Mouse (Mus musculus) CH12.LX (cell line): ENCODE measurements at regions not wholly inside any gene's neighbourhood (a gene's known extent, or its start where the extent isn't known, plus 50 kb on each side); places are given as distances from the start of the nearest gene placed in this dataset.

ENCODE experiments used
- DNase-seq: peaks from one replicate; pipeline ENCODE4 v3.0.0-alpha.2; 2013; ENCODE audit errors: extremely low read depth
- H3K27ac ChIP-seq: 2 replicates; pipeline ENCODE4 v1.5.1; 2012; ENCODE audit warnings: low read depth, mild to moderate bottlenecking, control low read depth, moderate library complexity; ENCODE audit not compliant: insufficient read depth
- H3K27me3 ChIP-seq: replicated peaks from 2 replicates; pipeline ENCODE3; 2012; ENCODE audit warnings: inconsistent platforms
- H3K36me3 ChIP-seq, 2 experiments: replicated peaks in 1 of 2; 2 replicates each; pipeline versions ENCODE3 to v1.6.1; 2012; ENCODE audit warnings: inconsistent platforms in 1 of 2, low read length in 1 of 2, mild to moderate bottlenecking in 1 of 2, mixed read lengths in 1 of 2, moderate library complexity in 1 of 2; ENCODE audit not compliant: control insufficient read depth in 1 of 2, insufficient read depth in 1 of 2
- H3K4me1 ChIP-seq, 2 experiments: 2 replicates each; pipeline ENCODE4 v1.6.1; 2012; ENCODE audit warnings: inconsistent platforms in 1 of 2, moderate library complexity in 1 of 2; ENCODE audit not compliant: insufficient read depth in 2 of 2, control insufficient read depth in 1 of 2
- H3K4me2 ChIP-seq: 2 replicates; pipeline ENCODE4 v1.6.1; 2012; ENCODE audit warnings: low read depth, mild to moderate bottlenecking, control low read depth; ENCODE audit not compliant: poor library complexity, insufficient read depth, severe bottlenecking
- H3K4me3 ChIP-seq, 3 experiments: fragments of 150-350 bp in 1 of 3; sonication (generic) in 1 of 3; replicated peaks in 1 of 3; 2 replicates each; pipeline versions ENCODE3 to v1.5.1; 2011 to 2012; ENCODE audit warnings: low read depth in 2 of 3, low read length in 2 of 3, mild to moderate bottlenecking in 2 of 3, moderate library complexity in 2 of 3, control low read depth in 1 of 3, improper control_type of control experiment in 1 of 3, inconsistent platforms in 1 of 3, mixed read lengths in 1 of 3; ENCODE audit not compliant: poor library complexity in 1 of 3
- H3K79me2 ChIP-seq: replicated peaks from 2 replicates; pipeline ENCODE4 v1.6.1; 2012; ENCODE audit warnings: mild to moderate bottlenecking, moderate library complexity; ENCODE audit not compliant: control insufficient read depth, poor library complexity, insufficient read depth, severe bottlenecking; ENCODE audit errors: extremely low read depth
- H3K9ac ChIP-seq: 2 replicates; pipeline ENCODE4 v1.6.1; 2012; ENCODE audit warnings: low read depth, mild to moderate bottlenecking, control low read depth, moderate library complexity; ENCODE audit not compliant: insufficient read depth
- H3K9me3 ChIP-seq: replicated peaks from 2 replicates; pipeline ENCODE3; 2012; ENCODE audit warnings: low read length, inconsistent platforms, mixed read lengths
- BHLHE40 ChIP-seq: IDR thresholded peaks from 2 replicates; pipeline ENCODE4 v1.6.1; 2011; ENCODE audit warnings: mild to moderate bottlenecking, low read depth, low read length, improper control_type of control experiment
- CHD1 ChIP-seq: IDR thresholded peaks from 2 replicates; pipeline ENCODE4 v1.6.1; 2012; ENCODE audit warnings: low read depth, low read length, improper control_type of control experiment, inconsistent platforms
- E2F4 ChIP-seq: IDR thresholded peaks from 2 replicates; pipeline ENCODE4 v1.6.1; 2011; ENCODE audit warnings: low read depth, low read length, improper control_type of control experiment; ENCODE audit not compliant: insufficient replicate concordance
- ELF1 ChIP-seq: IDR thresholded peaks from 2 replicates; pipeline ENCODE4 v1.6.1; 2014; ENCODE audit warnings: low read depth, mild to moderate bottlenecking, inconsistent platforms, low read length, improper control_type of control experiment
- MAFK ChIP-seq: IDR thresholded peaks from 2 replicates; pipeline ENCODE4 v1.6.1; 2011; ENCODE audit warnings: low read length, improper control_type of control experiment; ENCODE audit not compliant: insufficient replicate concordance
- MAX ChIP-seq: IDR thresholded peaks from 2 replicates; pipeline ENCODE4 v1.6.1; 2011; ENCODE audit warnings: low read length, improper control_type of control experiment
- POLR2A ChIP-seq: IDR thresholded peaks from 2 replicates; pipeline ENCODE4 v1.6.1; 2011; ENCODE audit warnings: low read depth, mild to moderate bottlenecking, improper control_type of control experiment, low read length
- POLR2AphosphoS2 ChIP-seq: IDR thresholded peaks from 2 replicates; pipeline ENCODE4 v1.6.1; 2011; ENCODE audit warnings: low read depth, low read length, improper control_type of control experiment
- RCOR1 ChIP-seq: conservative IDR thresholded peaks from 2 replicates; pipeline ENCODE4 v1.6.1; 2012; ENCODE audit warnings: low read depth, mild to moderate bottlenecking, inconsistent platforms, low read length, improper control_type of control experiment
- SIN3A ChIP-seq: IDR thresholded peaks from 2 replicates; pipeline ENCODE4 v1.6.1; 2012; ENCODE audit warnings: low read length, improper control_type of control experiment, inconsistent platforms
- SMC3 ChIP-seq: IDR thresholded peaks from 2 replicates; pipeline ENCODE4 v1.6.1; 2011; ENCODE audit warnings: low read depth, low read length, improper control_type of control experiment
- TBP ChIP-seq: conservative IDR thresholded peaks from 2 replicates; pipeline ENCODE4 v1.6.1; 2011; ENCODE audit warnings: low read depth, low read length, improper control_type of control experiment
- UBTF ChIP-seq: IDR thresholded peaks from 2 replicates; pipeline ENCODE4 v1.6.1; 2012; ENCODE audit warnings: low read depth, mild to moderate bottlenecking, inconsistent platforms, low read length, improper control_type of control experiment, moderate library complexity
- USF2 ChIP-seq: conservative IDR thresholded peaks from 2 replicates; pipeline ENCODE4 v1.6.1; 2011; ENCODE audit warnings: low read depth, low read length, improper control_type of control experiment
- ZC3H11A ChIP-seq: IDR thresholded peaks from 2 replicates; pipeline ENCODE4 v1.6.1; 2012; ENCODE audit warnings: low read depth, mild to moderate bottlenecking, inconsistent platforms, low read length, improper control_type of control experiment
- ZMIZ1 ChIP-seq: IDR thresholded peaks from 2 replicates; pipeline ENCODE4 v1.6.1; 2012; ENCODE audit warnings: low read depth, mild to moderate bottlenecking, inconsistent platforms, low read length, improper control_type of control experiment
- dilution Hi-C: fragments of 300-500 bp; cut with MboI; formaldehyde crosslinking; loops from 2 replicates; pipeline ENCODE4 v1.14.3; 2020; ENCODE audit warnings: low sequenced_read_pairs; ENCODE audit not compliant: extremely low pct_unique_long_range_greater_than_20kb, extremely low pct_ligation_motif_present
- in situ Hi-C: fragments of 300-500 bp; cut with MboI; formaldehyde crosslinking; loops from 3 replicates; pipeline ENCODE4 v1.14.3; 2019; ENCODE audit warnings: low sequenced_read_pairs, low pct_ligation_motif_present, low pct_unique_long_range_greater_than_20kb, mixed read lengths

DNA sequence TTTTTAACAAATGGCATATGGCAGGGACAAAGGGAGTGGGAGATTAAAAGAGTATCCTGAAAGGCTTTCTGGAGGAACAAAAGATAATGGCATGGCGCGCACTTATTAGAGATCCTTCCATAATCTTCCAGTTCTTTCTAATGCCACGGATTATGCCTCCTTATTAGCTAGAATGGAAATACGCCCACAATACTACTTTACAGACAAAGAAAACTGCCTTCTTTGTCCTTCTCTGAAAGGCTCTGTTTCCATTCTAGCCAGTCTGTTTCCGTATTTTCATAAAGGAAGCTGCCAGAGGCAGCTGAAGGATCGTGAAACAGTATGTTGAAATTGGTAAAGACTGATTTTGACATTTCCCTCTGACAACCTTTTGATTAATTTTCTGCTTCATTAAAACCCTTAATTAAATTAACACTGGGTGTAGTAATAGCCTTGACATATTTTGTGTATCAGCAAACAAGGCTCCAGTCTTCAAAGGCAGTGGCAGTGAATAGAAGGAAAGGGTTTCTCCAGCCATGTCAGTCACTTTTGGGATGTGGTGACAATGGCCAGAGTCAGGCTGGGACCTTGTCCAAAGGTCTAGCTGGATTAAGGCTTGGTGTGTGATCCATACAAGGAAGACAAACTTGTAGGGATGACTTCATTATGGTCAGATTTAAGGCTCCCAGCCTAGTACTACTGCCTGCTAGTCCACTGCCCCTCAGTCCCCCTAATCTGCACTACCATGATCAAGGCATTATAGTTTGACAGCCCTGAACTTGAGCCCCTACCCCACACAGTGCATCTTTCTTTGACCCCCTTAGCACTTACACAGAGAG, 344.4 kb upstream of the Lcorl start:
- no peaks in the 10 kb centered on the region for H3K9me3 ChIP-seq
- no peaks in the 10 kb centered on the region for H3K79me2 ChIP-seq
- H3K4me3 ChIP-seq = no peak overlapping the region
- H3K4me1 ChIP-seq = no peaks in the 10 kb centered on the region
- H3K27me3 ChIP-seq = no peaks in the 10 kb centered on the region
- in situ Hi-C loops (no loop called here), dilution Hi-C loops (no loop called here)
- TF ChIP-seq CHD1 (no peak), UBTF (no peak), ZMIZ1 (no peak), SMC3 (no peak), RCOR1 (no peak), POLR2AphosphoS2 (no peak), SIN3A (no peak), TBP (no peak)
- no peaks in the 10 kb centered on the region for H3K36me3 ChIP-seq
- no peak for DNase-seq
- H3K9ac ChIP-seq = no peak overlapping the region
- H3K4me2 ChIP-seq = no peak overlapping the region
- H3K27ac ChIP-seq = no peak overlapping the region

DNA sequence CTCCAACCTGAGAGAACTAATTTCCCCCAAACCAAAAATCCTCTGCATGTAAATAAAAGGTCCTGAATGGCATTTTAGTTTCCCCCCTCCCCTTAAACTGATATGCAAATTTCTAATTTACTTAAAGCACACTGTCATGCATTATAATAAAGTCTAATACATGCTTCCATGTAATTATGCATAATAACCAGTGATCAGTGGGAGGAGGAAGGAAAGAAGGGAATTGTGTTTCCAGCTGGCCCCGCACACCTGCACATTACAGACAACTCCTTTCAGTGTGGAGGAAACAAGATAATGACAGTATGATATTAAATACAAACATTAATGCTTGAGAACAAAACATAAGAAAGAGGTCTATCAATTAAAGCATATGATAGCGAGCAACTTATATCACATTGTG, 329.5 kb upstream of the Lcorl start:
- Histone ChIP-seq H3K36me3 (no peaks in the 10 kb centered on the region), H3K9me3 (no peaks in the 10 kb centered on the region), H3K27me3 (no peaks in the 10 kb centered on the region), H3K79me2 (no peaks in the 10 kb centered on the region), H3K4me3 (no peak overlapping the region), H3K4me2 (no peak overlapping the region), H3K4me1 (no peaks in the 10 kb centered on the region)
- DNase-seq = no peak
- in situ Hi-C loops = no loop called here
- no peak for TF ChIP-seq MAFK
- TF ChIP-seq USF2 = no peak
- no peak for TF ChIP-seq SMC3
- TF ChIP-seq POLR2A = no peak
- TF ChIP-seq POLR2AphosphoS2 = no peak
- TF ChIP-seq RCOR1 = no peak
- TF ChIP-seq MAX = no peak
- no peak for TF ChIP-seq BHLHE40
- no peak for TF ChIP-seq SIN3A
- TF ChIP-seq ELF1 = no peak
- no peak for TF ChIP-seq E2F4
- TF ChIP-seq ZC3H11A = no peak
- TF ChIP-seq, all 38 proteins: peak for 0
- Histone ChIP-seq H3K9ac (no peak overlapping the region), H3K27ac (no peak overlapping the region)
- dilution Hi-C loops = no loop called here
